Mouse (Mus musculus) heart, embryonic 13.5 days (tissue): ENCODE results near the gene Ppfia3. TPM values are rescaled to one million over a fixed set of nuclear protein-coding genes. Genes with fewer than 3 reads are reported as not detected.
"Not testable (repeated sequence)": the region's sequence is repeated elsewhere in the genome, so short reads cannot be mapped to it uniquely, and the experiment has no call there.

ENCODE experiments used
- ATAC-seq: fragments of 200-750 bp; cut with Nextera tagmentation; 2 replicates; pipeline ENCODE4 v1.8.0; 2017; ENCODE audit warnings: moderate TSS enrichment; ENCODE audit not compliant: insufficient number of reproducible peaks, low FRiP score, low TSS enrichment; ENCODE audit errors: extremely low read depth
- H3K27ac ChIP-seq: fragments of 300-500 bp; sonication (generic); replicated peaks from 2 replicates; pipeline ENCODE4 v1.5.1; 2015; ENCODE audit warnings: moderate library complexity, mild to moderate bottlenecking, inconsistent platforms
- H3K27me3 ChIP-seq: fragments of 300-500 bp; sonication (generic); replicated peaks from 2 replicates; pipeline ENCODE4 v1.6.1; 2015; ENCODE audit warnings: mild to moderate bottlenecking, inconsistent platforms
- H3K36me3 ChIP-seq: fragments of 300-500 bp; sonication (generic); 2 replicates; pipeline ENCODE4 v1.6.1; 2015; ENCODE audit warnings: mild to moderate bottlenecking, inconsistent platforms
- H3K4me1 ChIP-seq: fragments of 300-500 bp; sonication (generic); 2 replicates; pipeline ENCODE4 v1.6.1; 2015; ENCODE audit warnings: inconsistent platforms
- H3K4me2 ChIP-seq: fragments of 300-500 bp; sonication (generic); 2 replicates; pipeline ENCODE4 v1.6.1; 2015; ENCODE audit warnings: inconsistent platforms, mild to moderate bottlenecking, moderate library complexity
- H3K4me3 ChIP-seq: fragments of 300-500 bp; sonication (generic); 2 replicates; pipeline ENCODE4 v1.5.1; 2015; ENCODE audit warnings: moderate library complexity, mild to moderate bottlenecking, inconsistent platforms
- H3K9ac ChIP-seq: fragments of 300-500 bp; sonication (generic); 2 replicates; pipeline ENCODE4 v1.6.1; 2015; ENCODE audit warnings: inconsistent platforms, mild to moderate bottlenecking, moderate library complexity
- H3K9me3 ChIP-seq: fragments of 300-500 bp; sonication (generic); 2 replicates; pipeline ENCODE4 v1.6.1; 2016; ENCODE audit warnings: inconsistent platforms
- whole genome bisulfite sequencing: fragments of 180-500 bp; shearing (Covaris S2); methylation state at CpG from one replicate; pipeline ENCODE4 v1.1.7; 2015; ENCODE audit warnings: mixed read lengths; 5-methylcytosine and 5-hydroxymethylcytosine counted together
- polyA plus RNA-seq: library from polyadenylated mRNA; unstranded; fragments of >200 nt; fragmentation: Nextera tagmentation; extraction: Ambion mirVana; gene quantifications from 2 replicates; pipeline ENCODE4 v1.2.1, GENCODE M21; 2015

Ppfia3 gene
- polyA plus RNA-seq, 1 experiment from 2014 or later = 2.3 TPM

GRCm38 (mm10) chr7:45406157-45407156 is 39.6 kb upstream of the Ppfia3 start:
- ATAC-seq = no peak

GRCm38 (mm10) chr7:45405091-45406075 is 38.6 kb upstream of the Ppfia3 start, which contains the start of gene Kcna7:
Gene Kcna7 (plus strand): TSS chr7:45405653.
- Histone ChIP-seq H3K9me3 (no peaks in the 10 kb centered on the region), H3K36me3 (no peaks in the 10 kb centered on the region), H3K27ac (peak within 1 kb of the TSS; percentile 9; the same call in 1 of the 2 replicates), H3K4me3 (peak within 1 kb of the TSS; percentile 56), H3K27me3 (peaks cover 53% of the 10 kb centered on the region), H3K4me1 (peaks cover 17% of the 10 kb centered on the region), H3K9ac (peak within 1 kb of the TSS; percentile 77), H3K4me2 (peak within 1 kb of the TSS; percentile 80)
- no peak for ATAC-seq
- WGBS = 10% methylated on average over 28 of the region's 28 CpGs

More at GRCm38 (mm10) chr7:45406157-45407156, 39.6 kb upstream of the Ppfia3 start:
- peak overlapping the region; percentile 77 for H3K9ac ChIP-seq
- peaks cover 17% of the 10 kb centered on the region for H3K4me1 ChIP-seq
- peak overlapping the region; percentile 56 for H3K4me3 ChIP-seq
- peak overlapping the region; percentile 80 for H3K4me2 ChIP-seq
- no peak overlapping the region for H3K27ac ChIP-seq
- under 1% methylated on average over 114 of the region's 114 CpGs for WGBS
- no peaks in the 10 kb centered on the region for H3K36me3 ChIP-seq
- peaks cover 64% of the 10 kb centered on the region for H3K27me3 ChIP-seq
- no peaks in the 10 kb centered on the region for H3K9me3 ChIP-seq

GRCm38 (mm10) chr7:45403532-45404261 is 36.9 kb upstream of the Ppfia3 start:
- H3K27me3 ChIP-seq = peaks cover 36% of the 10 kb centered on the region
- H3K27ac ChIP-seq = no peak overlapping the region
- no peak overlapping the region for H3K4me3 ChIP-seq
- H3K4me2 ChIP-seq = no peak overlapping the region
- no peaks in the 10 kb centered on the region for H3K9me3 ChIP-seq
- ATAC-seq = no peak
- H3K36me3 ChIP-seq = no peaks in the 10 kb centered on the region
- 48% methylated on average over 6 of the region's 6 CpGs for WGBS
- no peak overlapping the region for H3K9ac ChIP-seq
- H3K4me1 ChIP-seq = peaks cover 17% of the 10 kb centered on the region

GRCm38 (mm10) chr7:45401521-45402085 is 34.8 kb upstream of the Ppfia3 start:
- no peak for ATAC-seq
- no peak overlapping the region for H3K4me3 ChIP-seq
- no peak overlapping the region for H3K4me2 ChIP-seq
- no peak overlapping the region for H3K27ac ChIP-seq
- no peaks in the 10 kb centered on the region for H3K9me3 ChIP-seq
- H3K27me3 ChIP-seq = peaks cover 15% of the 10 kb centered on the region
- H3K9ac ChIP-seq = no peak overlapping the region
- peaks cover 15% of the 10 kb centered on the region for H3K4me1 ChIP-seq
- no peaks in the 10 kb centered on the region for H3K36me3 ChIP-seq
- WGBS = 72% methylated on average over 10 of the region's 10 CpGs

GRCm38 (mm10) chr7:45396787-45397186 is 30.0 kb upstream of the Ppfia3 start:
- H3K36me3 ChIP-seq = peaks cover 23% of the 10 kb centered on the region
- no peak overlapping the region for H3K27ac ChIP-seq
- no peak for ATAC-seq
- peaks cover 23% of the 10 kb centered on the region for H3K4me1 ChIP-seq
- H3K27me3 ChIP-seq = no peaks in the 10 kb centered on the region
- H3K9me3 ChIP-seq = no peaks in the 10 kb centered on the region
- H3K9ac ChIP-seq = no peak overlapping the region
- H3K4me3 ChIP-seq = no peak overlapping the region
- 73% methylated on average over 2 of the region's 2 CpGs for WGBS
- H3K4me2 ChIP-seq = no peak overlapping the region

GRCm38 (mm10) chr7:45396337-45396775 is 29.5 kb upstream of the Ppfia3 start:
- WGBS = 4% methylated on average over 3 of the region's 3 CpGs
- not testable (repeated sequence) for H3K9me3 ChIP-seq, ATAC-seq, H3K27me3 ChIP-seq
- peak overlapping the region; percentile 86 for H3K4me3 ChIP-seq
- peak overlapping the region; percentile 73 for H3K4me2 ChIP-seq
- H3K4me1 ChIP-seq = peaks cover 23% of the 10 kb centered on the region
- peak overlapping the region; percentile 78 for H3K9ac ChIP-seq
- peaks cover 28% of the 10 kb centered on the region for H3K36me3 ChIP-seq
- H3K27ac ChIP-seq = peak overlapping the region; percentile 88

GRCm38 (mm10) chr7:45395578-45396336 is 28.9 kb upstream of the Ppfia3 start, which contains the start of gene Snrnp70:
Gene Snrnp70 (minus strand): TSS chr7:45395742.
- Histone ChIP-seq H3K9me3 (no peaks in the 10 kb centered on the region), H3K4me3 (peak within 1 kb of the TSS; percentile 86), H3K36me3 (peaks cover 33% of the 10 kb centered on the region), H3K4me2 (peak within 1 kb of the TSS; percentile 100), H3K27me3 (no peaks in the 10 kb centered on the region), H3K9ac (peak within 1 kb of the TSS; percentile 99), H3K4me1 (peaks cover 23% of the 10 kb centered on the region), H3K27ac (peak within 1 kb of the TSS; percentile 98)
- under 1% methylated on average over 60 of the region's 60 CpGs for WGBS
- peak; percentile 92 for ATAC-seq

GRCm38 (mm10) chr7:45395129-45395541 is 28.3 kb upstream of the Ppfia3 start:
- peaks cover 24% of the 10 kb centered on the region for H3K4me1 ChIP-seq
- peak overlapping the region; percentile 86 for H3K4me3 ChIP-seq
- peak overlapping the region; percentile 100 for H3K4me2 ChIP-seq
- peak overlapping the region; percentile 98 for H3K27ac ChIP-seq
- peaks cover 39% of the 10 kb centered on the region for H3K36me3 ChIP-seq
- H3K9ac ChIP-seq = peak overlapping the region; percentile 99
- H3K27me3 ChIP-seq = no peaks in the 10 kb centered on the region
- no peaks in the 10 kb centered on the region for H3K9me3 ChIP-seq
- whole genome bisulfite sequencing = 0% methylated on average over 20 of the region's 20 CpGs
- peak; percentile 61 for ATAC-seq

- no peaks in the 10 kb centered on the region for H3K27me3 ChIP-seq
- 93% methylated on average over 3 of the region's 3 CpGs for WGBS
- H3K4me3 ChIP-seq = no peak overlapping the region
- H3K4me2 ChIP-seq = no peak overlapping the region
- no peak for ATAC-seq
- no peak overlapping the region for H3K9ac ChIP-seq
- peaks cover 100% of the 10 kb centered on the region for H3K36me3 ChIP-seq
- H3K4me1 ChIP-seq = peaks cover 19% of the 10 kb centered on the region
- H3K9me3 ChIP-seq = no peaks in the 10 kb centered on the region
- H3K27ac ChIP-seq = no peak overlapping the region
These were observed 19.3 kb upstream of the Ppfia3 start for GRCm38 (mm10) chr7:45386077-45386476.
